Comparison of ENCODE assay signal across 20 mouse cellular contexts in genomic region chr2:44525187-44525919, GRCm38 (mm10).
DNase-seq lines count a peak whose midpoint lies in the region; ATAC-seq and TF ChIP-seq lines count a peak whose summit lies in the region.
"Had no signal": no experiment of that assay in that cellular context is flagged by ENCODE, and none has a peak within 500 bp of the region (broad histone marks: within the 10 kb centered on the region; RNA-seq: fewer than 3 reads in every experiment).

No protein-coding gene starts in this region.

- no peaks in the 10 kb centered on the region for H3K36me3 ChIP-seq in hindbrain, embryonic 11.5 days (ENCODE audit: control insufficient read depth, insufficient read depth, low read length)
- H3K36me3 ChIP-seq in hindbrain, postnatal 0 days (ENCODE audit: insufficient read depth, low read length), result no peaks in the 10 kb centered on the region
- H3K36me3 ChIP-seq in lung, embryonic 16.5 days (ENCODE audit: control insufficient read depth, insufficient read depth, low read length), result no peaks in the 10 kb centered on the region
- H3K36me3 ChIP-seq: embryonic facial prominence, embryonic 12.5 days; neural tube, embryonic 12.5 days had no signal

- no peak overlapping the region for H3K4me3 ChIP-seq in hindbrain, embryonic 11.5 days (ENCODE audit: low read depth, low read length)
- no peak overlapping the region for H3K4me3 ChIP-seq in hindbrain, postnatal 0 days (ENCODE audit: low read length)
- no peak overlapping the region for H3K4me3 ChIP-seq in lung, embryonic 16.5 days (ENCODE audit: low read length)
- H3K4me3 ChIP-seq: embryonic facial prominence, embryonic 12.5 days; neural tube, embryonic 12.5 days had no signal

- no peak overlapping the region for H3K9ac ChIP-seq in hindbrain, embryonic 11.5 days (ENCODE audit: low read depth, low read length)
- H3K9ac ChIP-seq in hindbrain, postnatal 0 days (replicated peaks; ENCODE audit: low read length), result no peak overlapping the region
- no peak overlapping the region for H3K9ac ChIP-seq in lung, embryonic 16.5 days (ENCODE audit: low read length)
- H3K9ac ChIP-seq: embryonic facial prominence, embryonic 12.5 days; liver, postnatal 0 days; neural tube, embryonic 12.5 days had no signal

- no peaks in the 10 kb centered on the region for H3K9me3 ChIP-seq in hindbrain, embryonic 11.5 days (ENCODE audit: control insufficient read depth, low read length)
- H3K9me3 ChIP-seq in hindbrain, postnatal 0 days (ENCODE audit: low read length), result no peaks in the 10 kb centered on the region
- H3K9me3 ChIP-seq in lung, embryonic 16.5 days (ENCODE audit: control insufficient read depth, low read length), result no peaks in the 10 kb centered on the region
- H3K9me3 ChIP-seq: embryonic facial prominence, embryonic 12.5 days; neural tube, embryonic 12.5 days had no signal

- H3K4me2 ChIP-seq in hindbrain, embryonic 11.5 days (replicated peaks; ENCODE audit: low read depth, low read length), result no peak overlapping the region
- no peak overlapping the region for H3K4me2 ChIP-seq in hindbrain, postnatal 0 days (ENCODE audit: low read depth, low read length)
- H3K4me2 ChIP-seq in lung, embryonic 16.5 days (ENCODE audit: low read depth, low read length), result no peak overlapping the region
- H3K4me2 ChIP-seq: embryonic facial prominence, embryonic 12.5 days; heart, embryonic 11.5 days; neural tube, embryonic 12.5 days had no signal

- no peak overlapping the region for H3K27ac ChIP-seq in hindbrain, embryonic 11.5 days (ENCODE audit: low read depth, low read length)
- H3K27ac ChIP-seq in hindbrain, postnatal 0 days, result no peak overlapping the region
- H3K27ac ChIP-seq in lung, embryonic 16.5 days (ENCODE audit: low read length), result peak overlapping the region; percentile 23; the same call in 1 of the 2 replicates
- H3K27ac ChIP-seq: embryonic facial prominence, embryonic 12.5 days; neural tube, embryonic 12.5 days; stomach, postnatal 0 days had no signal

- TF ChIP-seq CTCF in hindbrain, postnatal 0 days (IDR thresholded peaks at IDR 0.05; ENCODE audit: low read depth), result no peak

- peaks cover 4% of the 10 kb centered on the region; the same call in 1 of the 2 replicates for H3K4me1 ChIP-seq in hindbrain, embryonic 11.5 days (replicated peaks; ENCODE audit: control insufficient read depth, insufficient read depth, low read length)
- no peaks in the 10 kb centered on the region for H3K4me1 ChIP-seq in hindbrain, postnatal 0 days (ENCODE audit: insufficient read depth, low read length)
- H3K4me1 ChIP-seq in lung, embryonic 16.5 days (replicated peaks; ENCODE audit: control insufficient read depth, insufficient read depth, low read length), result peaks cover 14% of the 10 kb centered on the region
- H3K4me1 ChIP-seq: embryonic facial prominence, embryonic 12.5 days had no signal

- DNase-seq in hindbrain, embryonic 11.5 days (ENCODE audit: low spot score), result peak; percentile 24
- no peak for DNase-seq in hindbrain, postnatal 0 days (ENCODE audit: low spot score)
- DNase-seq in lung, postnatal 25 days (ENCODE audit: low spot score), result no peak
- DNase-seq in ES-CJ7 (ENCODE audit: low read depth, low spot score) (peak; percentile 92), ZHBTc4 (ENCODE audit: low read depth, low spot score) (peak; percentile 89)
- DNase-seq in left cerebral cortex, adult 18-20 months (ENCODE audit: low spot score in 2 of 2), result no peak
- DNase-seq: adrenal gland, postnatal 10 days; cerebellum, adult 11 months; cerebellum, postnatal 14 days; heart, postnatal 14 days; kidney, postnatal 14 days; liver; liver, postnatal 0 days; right cerebral cortex, postnatal 25 days; thymus, postnatal 14 days had no signal

- ATAC-seq in hindbrain, embryonic 11.5 days (ENCODE audit: low FRiP score), result no peak
- ATAC-seq in hindbrain, postnatal 0 days, result no peak
- ATAC-seq in lung, embryonic 16.5 days (ENCODE audit: low read depth), result peak; percentile 48; the same call in 1 of the 2 replicates
- ATAC-seq: liver, postnatal 0 days had no signal

- H3K27me3 ChIP-seq in hindbrain, embryonic 11.5 days (ENCODE audit: control insufficient read depth, insufficient read depth, low read length), result no peaks in the 10 kb centered on the region
- no peaks in the 10 kb centered on the region for H3K27me3 ChIP-seq in hindbrain, postnatal 0 days (ENCODE audit: insufficient read depth, low read length)
- H3K27me3 ChIP-seq in lung, embryonic 16.5 days (ENCODE audit: control insufficient read depth, insufficient read depth, low read depth, low read length), result no peaks in the 10 kb centered on the region
- H3K27me3 ChIP-seq: embryonic facial prominence, embryonic 12.5 days; neural tube, embryonic 12.5 days had no signal

- WGBS in hindbrain, embryonic 11.5 days, result 20% methylated on average over 5 of the region's 5 CpGs
- 48% methylated on average over 5 of the region's 5 CpGs for WGBS in hindbrain, postnatal 0 days
- WGBS in lung, embryonic 16.5 days, result 49% methylated on average over 5 of the region's 5 CpGs

Comparison
In these comparisons a context has a peak if more than half of its experiments do, and no peak if none do; other contexts are left out.
1. DNase-seq: peak in hindbrain, embryonic 11.5 days (single experiment), ES-CJ7 (single experiment) and ZHBTc4 (single experiment); none in hindbrain, postnatal 0 days (single experiment), lung, postnatal 25 days (single experiment) and left cerebral cortex, adult 18-20 months (0 of 2).